Mouse (Mus musculus) heart, postnatal 25 days (tissue): ENCODE data around the gene Sik3. TPM values are rescaled to one million over a fixed set of nuclear protein-coding genes. Genes with fewer than 3 reads are reported as not detected.
A peak's percentile ranks its signal among the peaks of the same experiment; 100 is the strongest.
"Not testable (repeated sequence)": the region's sequence is repeated elsewhere in the genome, so short reads cannot be mapped to it uniquely, and the experiment has no call there.

Experiments used
- DNase-seq: peaks from one replicate; pipeline ENCODE4 v3.0.0; 2022; ENCODE audit warnings: low spot score
- intact Hi-C: fragments of 180-260 bp; cut with DNase I; formaldehyde crosslinking; loops from one replicate; pipeline ENCODE4 v1.15.1; 2025
- total RNA-seq, 2 experiments: library from RNA; stranded (reverse); gene quantifications; 2 replicates each; pipeline ENCODE4 v1.2.3; 2021

The Sik3 gene
- total RNA-seq, 2 experiments from 2014 or later, result 65.6 to 67.2 TPM

- intact Hi-C loops, result no loop called here
Observed at GRCm38 (mm10) chr9:46140811-46141210, 128.2 kb downstream of the Sik3 start.

GRCm38 (mm10) chr9:46142031-46142430, 129.4 kb downstream of the Sik3 start:
- DNase-seq, result no peak
- intact Hi-C loops, result no loop called here

More at GRCm38 (mm10) chr9:46140811-46141210, 128.2 kb downstream of the Sik3 start:
- DNase-seq, result no peak

- no peak for DNase-seq
- intact Hi-C loops, result no loop called here
Observed at GRCm38 (mm10) chr9:46142492-46142891, 129.9 kb downstream of the Sik3 start.

- DNase-seq, result no peak
- intact Hi-C loops, result loop anchor here (2.0 kb wide), 1 partner anchor 14 kb away; no protein-coding TSS in a partner anchor
Observed at GRCm38 (mm10) chr9:46144976-46145375, 132.4 kb downstream of the Sik3 start.

GRCm38 (mm10) chr9:46146437-46146836, 133.8 kb downstream of the Sik3 start:
- intact Hi-C loops, result loop anchor here (2.0 kb wide), 1 partner anchor 22 kb away; no protein-coding TSS in a partner anchor

GRCm38 (mm10) chr9:46148723-46149122, 136.1 kb downstream of the Sik3 start:
- intact Hi-C loops, result no loop called here
- DNase-seq, result no peak

More at GRCm38 (mm10) chr9:46146437-46146836, 133.8 kb downstream of the Sik3 start:
- DNase-seq, result no peak

GRCm38 (mm10) chr9:46149392-46149791, 136.8 kb downstream of the Sik3 start:
- no peak for DNase-seq
- intact Hi-C loops, result no loop called here

- peak; percentile 27 for DNase-seq
Observed at GRCm38 (mm10) chr9:46150116-46150515, 137.5 kb downstream of the Sik3 start.

GRCm38 (mm10) chr9:46150890-46151703, 138.5 kb downstream of the Sik3 start:
- no peak for DNase-seq
- intact Hi-C loops, result no loop called here

More at GRCm38 (mm10) chr9:46150116-46150515, 137.5 kb downstream of the Sik3 start:
- intact Hi-C loops, result no loop called here

- DNase-seq, result no peak
- intact Hi-C loops, result no loop called here
Observed at GRCm38 (mm10) chr9:46151704-46152040, 139.1 kb downstream of the Sik3 start.

GRCm38 (mm10) chr9:46152067-46153015, 139.7 kb downstream of the Sik3 start:
- intact Hi-C loops, result no loop called here
- no peak for DNase-seq

GRCm38 (mm10) chr9:46154469-46154868, 141.8 kb downstream of the Sik3 start:
- intact Hi-C loops, result no loop called here
- no peak for DNase-seq

- intact Hi-C loops, result no loop called here
- no peak for DNase-seq
Observed at GRCm38 (mm10) chr9:46155026-46155425, 142.4 kb downstream of the Sik3 start.

GRCm38 (mm10) chr9:46155818-46156217, 143.2 kb downstream of the Sik3 start:
- DNase-seq, intact Hi-C loops: not testable (repeated sequence)

- no peak for DNase-seq
- intact Hi-C loops, result no loop called here
Observed at GRCm38 (mm10) chr9:46156711-46157110, 144.1 kb downstream of the Sik3 start.

- intact Hi-C loops, result no loop called here
- DNase-seq, result no peak
Observed at GRCm38 (mm10) chr9:46158273-46158813, 145.7 kb downstream of the Sik3 start.

GRCm38 (mm10) chr9:46163430-46163829, 150.8 kb downstream of the Sik3 start:
- DNase-seq, result peak; percentile 24
- intact Hi-C loops, result no loop called here

GRCm38 (mm10) chr9:46168802-46169201, 156.2 kb downstream of the Sik3 start:
- no peak for DNase-seq
- intact Hi-C loops, result no loop called here

GRCm38 (mm10) chr9:46172251-46172650, 159.6 kb downstream of the Sik3 start:
- DNase-seq, result no peak
- intact Hi-C loops, result no loop called here

- intact Hi-C loops, result no loop called here
- DNase-seq, result no peak
Observed at GRCm38 (mm10) chr9:46172953-46173352, 160.3 kb downstream of the Sik3 start.
